Mouse (Mus musculus): ENCODE data around the gene Galnt4. TPM values are rescaled to one million over a fixed set of nuclear protein-coding genes. Genes with fewer than 3 reads are reported as not detected.
A peak's percentile ranks its signal among the peaks of the same experiment; 100 is the strongest.

Galnt4 gene
- polyA plus RNA-seq, 1 experiment from 2014 or later: 3.1 TPM

DNA sequence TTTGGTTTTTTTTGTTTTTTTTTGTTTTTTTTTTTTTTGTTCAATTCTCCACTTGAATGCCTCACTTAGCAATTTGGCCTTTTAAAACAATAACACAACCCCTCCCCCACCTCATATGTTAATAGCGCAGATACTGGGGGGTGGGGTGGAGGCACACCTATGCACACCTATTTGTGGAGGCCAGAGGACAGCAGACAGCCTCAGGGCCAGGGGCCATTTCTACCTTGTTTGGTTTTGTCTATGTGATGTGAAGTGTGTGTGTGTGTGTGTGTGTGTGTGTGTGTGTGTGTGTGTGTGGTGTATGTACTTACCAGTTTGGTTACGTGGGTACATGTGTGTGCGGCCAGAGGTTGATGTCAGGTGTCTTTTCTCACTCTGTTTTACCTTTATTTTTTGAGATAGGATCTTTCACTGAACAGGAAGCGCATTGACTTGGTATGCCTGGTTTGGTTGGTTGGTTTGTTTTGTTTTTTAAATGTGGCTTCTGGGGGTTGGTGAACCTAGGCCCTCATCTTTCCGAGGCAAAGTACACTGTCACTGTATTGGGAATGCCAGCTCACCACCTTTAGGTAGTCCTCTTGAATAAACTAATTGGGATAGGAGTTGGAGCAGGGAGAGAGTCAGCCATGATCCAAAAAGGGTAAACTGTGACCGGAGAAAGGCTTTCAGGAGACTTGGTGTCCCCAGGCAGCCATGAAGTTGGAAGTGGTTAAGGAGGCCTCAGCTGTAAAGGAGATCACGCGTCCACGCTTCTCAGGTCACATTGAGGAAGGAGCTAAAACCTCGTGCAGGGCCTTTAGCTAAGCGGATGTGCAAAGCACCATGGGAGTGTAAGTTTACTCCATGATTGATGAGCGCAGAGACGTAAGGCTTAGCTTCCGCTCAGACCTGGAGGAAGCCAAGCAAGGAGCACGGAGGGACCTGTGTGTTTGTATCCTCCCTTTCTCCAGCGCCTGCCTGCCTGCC is 9.0 kb downstream of the Galnt4 start:
- 89% methylated on average over 16 of the region's 16 CpGs for whole genome bisulfite sequencing
- H3K4me3 ChIP-seq: no peak overlapping the region
- no peaks in the 10 kb centered on the region for H3K9me3 ChIP-seq
- H3K4me1 ChIP-seq (replicated peaks): peaks cover 16% of the 10 kb centered on the region; the same call in 1 of the 2 replicates
- no peak overlapping the region for H3K4me2 ChIP-seq
- no peak for ATAC-seq (ENCODE audit: low FRiP score)
- H3K36me3 ChIP-seq: 0 out of 2 replicates have a peak, but pooled peaks cover 3% of the 10 kb centered on the region
- no peak overlapping the region for H3K9ac ChIP-seq
- no peak overlapping the region for H3K27ac ChIP-seq
- H3K27me3 ChIP-seq: no peaks in the 10 kb centered on the region

DNA sequence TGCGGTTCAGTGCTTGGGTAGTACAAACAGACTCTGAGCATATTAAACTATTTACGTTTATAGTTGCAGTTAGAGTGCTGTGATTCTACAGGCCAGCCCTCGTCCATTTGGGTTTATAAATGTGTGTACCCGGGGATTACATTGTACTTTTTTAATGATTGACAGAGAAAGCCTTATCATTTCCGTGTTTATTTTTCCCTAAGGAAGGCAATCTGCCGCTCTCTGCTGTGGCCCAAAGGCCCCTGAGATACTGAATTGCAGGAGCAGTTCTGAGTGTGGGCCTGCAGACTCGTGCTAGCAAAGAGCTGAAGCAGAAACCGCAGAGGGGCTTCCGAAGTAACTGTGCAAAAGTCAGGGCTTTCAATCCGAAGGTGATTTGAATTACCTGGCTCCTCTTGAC is 9.9 kb downstream of the Galnt4 start:
- Histone ChIP-seq H3K36me3 (0 out of 2 replicates have a peak, but pooled peaks cover 3% of the 10 kb centered on the region), H3K9me3 (no peaks in the 10 kb centered on the region), H3K27me3 (no peaks in the 10 kb centered on the region), H3K4me1 (replicated peaks) (0 out of 2 replicates have a peak, but pooled peaks cover 12% of the 10 kb centered on the region), H3K4me2 (no peak overlapping the region), H3K27ac (no peak overlapping the region), H3K9ac (no peak overlapping the region), H3K4me3 (no peak overlapping the region)
- no peak for ATAC-seq (ENCODE audit: low FRiP score)
- 84% methylated on average over 10 of the region's 10 CpGs for WGBS

DNA sequence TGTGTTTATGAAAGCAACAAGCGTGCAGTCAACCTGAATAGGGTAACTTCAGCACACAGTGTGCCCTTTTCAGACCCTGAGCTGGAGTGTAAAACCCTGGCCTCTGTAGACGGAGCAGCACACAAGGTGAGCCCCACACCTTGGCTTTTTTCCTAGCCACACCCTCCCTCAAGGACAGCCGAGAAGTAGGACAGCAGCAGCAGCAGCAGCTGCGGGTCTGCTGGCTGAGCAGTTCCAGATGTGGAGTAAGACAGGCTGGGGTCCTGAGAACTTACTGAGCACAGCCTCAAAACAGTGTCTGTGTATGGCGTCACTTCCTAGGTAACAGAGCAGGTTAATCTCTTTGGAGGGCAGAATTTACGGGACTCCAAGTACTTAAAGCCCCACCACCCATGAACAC is 10.7 kb downstream of the Galnt4 start:
- H3K27me3 ChIP-seq: no peaks in the 10 kb centered on the region
- no peak overlapping the region for H3K27ac ChIP-seq
- H3K4me1 ChIP-seq (replicated peaks): 0 out of 2 replicates have a peak, but pooled peaks cover 8% of the 10 kb centered on the region
- H3K36me3 ChIP-seq: 0 out of 2 replicates have a peak, but pooled peaks cover 3% of the 10 kb centered on the region
- ATAC-seq (ENCODE audit: low FRiP score): no peak
- no peak overlapping the region for H3K4me3 ChIP-seq
- no peak overlapping the region for H3K4me2 ChIP-seq
- 84% methylated on average over 6 of the region's 6 CpGs for WGBS
- no peaks in the 10 kb centered on the region for H3K9me3 ChIP-seq
- H3K9ac ChIP-seq: no peak overlapping the region

DNA sequence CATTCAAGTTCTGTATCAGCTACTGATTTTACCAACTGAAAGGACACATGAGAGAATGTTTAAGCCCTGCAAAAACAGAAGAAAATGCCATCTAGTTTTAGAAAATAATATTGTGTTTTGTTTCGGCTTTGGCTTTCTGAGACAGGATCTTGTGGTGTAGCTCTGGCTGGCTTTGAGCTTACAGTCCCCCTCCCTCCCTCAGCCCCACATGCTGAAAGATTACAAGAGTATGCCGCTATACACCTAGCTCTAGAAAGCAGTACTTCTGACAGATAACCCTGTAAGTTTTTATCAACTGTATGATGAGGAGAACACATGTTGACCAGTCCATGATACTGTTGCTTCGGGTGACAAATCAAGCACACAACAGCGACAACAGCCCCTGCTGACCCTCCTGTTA is 11.5 kb downstream of the Galnt4 start:
- Histone ChIP-seq H3K27me3 (no peaks in the 10 kb centered on the region), H3K4me1 (replicated peaks) (0 out of 2 replicates have a peak, but pooled peaks cover 4% of the 10 kb centered on the region)

GRCm38 (mm10) chr10:99126225-99126624 is 18.3 kb downstream of the Galnt4 start, which contains the start of gene Phxr2:
Phxr2 (minus strand) TSS chr10:99126325.
- no peak within 1 kb of the TSS for H3K27ac ChIP-seq
- peaks cover 12% of the 10 kb centered on the region for H3K4me1 ChIP-seq (replicated peaks)
- no peak within 1 kb of the TSS for H3K4me3 ChIP-seq
- ATAC-seq (ENCODE audit: low FRiP score): no peak
- no peak within 1 kb of the TSS for H3K9ac ChIP-seq
- peaks cover 30% of the 10 kb centered on the region for H3K36me3 ChIP-seq
- 87% methylated on average over 4 of the region's 4 CpGs for WGBS
- H3K27me3 ChIP-seq: no peaks in the 10 kb centered on the region
- H3K9me3 ChIP-seq: no peaks in the 10 kb centered on the region
- H3K4me2 ChIP-seq: no peak within 1 kb of the TSS

More for the DNA sequence above, 11.5 kb downstream of the Galnt4 start:
- WGBS: 89% methylated on average over 4 of the region's 4 CpGs
- H3K9me3 ChIP-seq: no peaks in the 10 kb centered on the region
- H3K4me3 ChIP-seq: no peak overlapping the region
- 0 out of 2 replicates have a peak, but pooled peaks cover 3% of the 10 kb centered on the region for H3K36me3 ChIP-seq
- H3K9ac ChIP-seq: no peak overlapping the region
- no peak overlapping the region for H3K27ac ChIP-seq
- ATAC-seq (ENCODE audit: low FRiP score): no peak
- no peak overlapping the region for H3K4me2 ChIP-seq

DNA sequence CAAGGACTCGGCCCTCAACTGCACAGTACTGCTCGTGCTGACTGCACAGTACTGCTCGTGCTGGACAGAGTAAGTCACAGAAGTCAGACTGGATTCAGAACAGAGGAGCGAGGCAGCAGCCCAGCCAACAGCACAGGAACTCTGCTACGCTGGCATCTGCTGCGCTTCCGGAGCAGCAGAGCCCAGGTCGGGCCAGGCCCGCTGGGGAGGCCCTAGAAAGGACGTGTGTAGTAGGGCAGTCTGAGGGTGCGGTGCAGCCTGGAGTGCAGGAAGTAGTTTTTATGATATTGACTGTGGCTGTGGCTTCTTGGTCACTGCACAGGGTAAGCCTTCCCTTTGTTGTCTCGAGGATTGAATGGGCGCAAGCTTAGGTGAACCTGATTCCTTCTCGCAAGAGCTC is 19.0 kb downstream of the Galnt4 start:
- Histone ChIP-seq H3K9me3 (no peaks in the 10 kb centered on the region), H3K27ac (no peak overlapping the region), H3K27me3 (no peaks in the 10 kb centered on the region), H3K4me1 (replicated peaks) (peaks cover 17% of the 10 kb centered on the region), H3K4me2 (no peak overlapping the region), H3K36me3 (peaks cover 31% of the 10 kb centered on the region), H3K4me3 (no peak overlapping the region), H3K9ac (no peak overlapping the region)
- WGBS: 93% methylated on average over 14 of the region's 14 CpGs
- ATAC-seq (ENCODE audit: low FRiP score): no peak

GRCm38 (mm10) chr10:99127691-99128261 is 19.8 kb downstream of the Galnt4 start:
- H3K9me3 ChIP-seq: no peaks in the 10 kb centered on the region
- peaks cover 36% of the 10 kb centered on the region for H3K36me3 ChIP-seq
- 87% methylated on average over 11 of the region's 11 CpGs for WGBS
- no peak for ATAC-seq (ENCODE audit: low FRiP score)
- no peak overlapping the region for H3K27ac ChIP-seq
- H3K4me3 ChIP-seq: no peak overlapping the region
- H3K4me1 ChIP-seq (replicated peaks): peaks cover 17% of the 10 kb centered on the region
- no peak overlapping the region for H3K9ac ChIP-seq
- no peak overlapping the region for H3K4me2 ChIP-seq
- H3K27me3 ChIP-seq: no peaks in the 10 kb centered on the region

GRCm38 (mm10) chr10:99130611-99131010 is 22.7 kb downstream of the Galnt4 start:
- no peaks in the 10 kb centered on the region for H3K9me3 ChIP-seq
- H3K36me3 ChIP-seq: peaks cover 45% of the 10 kb centered on the region
- H3K4me3 ChIP-seq: no peak overlapping the region
- WGBS: 45% methylated on average over 6 of the region's 6 CpGs
- 0 out of 2 replicates have a peak, but pooled peaks have one; percentile 14 for ATAC-seq (ENCODE audit: low FRiP score)
- no peak overlapping the region for H3K9ac ChIP-seq
- no peaks in the 10 kb centered on the region for H3K27me3 ChIP-seq
- H3K4me2 ChIP-seq: no peak overlapping the region
- peak overlapping the region; percentile 32; the same call in 1 of the 2 replicates for H3K27ac ChIP-seq
- peaks cover 17% of the 10 kb centered on the region for H3K4me1 ChIP-seq (replicated peaks)

- H3K4me2 ChIP-seq: no peak overlapping the region
- WGBS: 55% methylated on average over 5 of the region's 5 CpGs
- no peak overlapping the region; the same call in 1 of the 2 replicates for H3K27ac ChIP-seq
- H3K4me3 ChIP-seq: no peak overlapping the region
- H3K9me3 ChIP-seq: no peaks in the 10 kb centered on the region
- H3K27me3 ChIP-seq: no peaks in the 10 kb centered on the region
- peaks cover 45% of the 10 kb centered on the region for H3K36me3 ChIP-seq
- no peak overlapping the region for H3K9ac ChIP-seq
- ATAC-seq (ENCODE audit: low FRiP score): no peak
- H3K4me1 ChIP-seq (replicated peaks): peaks cover 21% of the 10 kb centered on the region
Observed at GRCm38 (mm10) chr10:99131298-99131697, 23.3 kb downstream of the Galnt4 start.

- Histone ChIP-seq H3K4me3 (no peak overlapping the region), H3K36me3 (peaks cover 39% of the 10 kb centered on the region), H3K4me1 (replicated peaks) (peaks cover 24% of the 10 kb centered on the region), H3K9ac (peak overlapping the region; percentile 35; the same call in 1 of the 2 replicates), H3K27ac (no peak overlapping the region), H3K27me3 (no peaks in the 10 kb centered on the region), H3K4me2 (no peak overlapping the region), H3K9me3 (no peaks in the 10 kb centered on the region)
- peak; percentile 32; the same call in 1 of the 2 replicates for ATAC-seq (ENCODE audit: low FRiP score)
- WGBS: 68% methylated on average over 6 of the region's 6 CpGs
Observed at GRCm38 (mm10) chr10:99132189-99132588, 24.2 kb downstream of the Galnt4 start.

- no peak for ATAC-seq (ENCODE audit: low FRiP score)
- H3K4me2 ChIP-seq: no peak overlapping the region
- no peaks in the 10 kb centered on the region for H3K9me3 ChIP-seq
- no peaks in the 10 kb centered on the region for H3K27me3 ChIP-seq
- no peak overlapping the region for H3K27ac ChIP-seq
- no peak overlapping the region for H3K9ac ChIP-seq
- 88% methylated on average over 11 of the region's 11 CpGs for WGBS
- peaks cover 33% of the 10 kb centered on the region for H3K36me3 ChIP-seq
- peaks cover 24% of the 10 kb centered on the region for H3K4me1 ChIP-seq (replicated peaks)
- no peak overlapping the region for H3K4me3 ChIP-seq
Observed at GRCm38 (mm10) chr10:99132595-99133272, 24.8 kb downstream of the Galnt4 start.
